Mouse (Mus musculus) heart, postnatal 0 days (tissue): ENCODE data around the gene 2210017I01Rik. TPM values are rescaled to one million over a fixed set of nuclear protein-coding genes. Genes with fewer than 3 reads are reported as not detected.

Experiments
- ATAC-seq: fragments of 200-750 bp; cut with Nextera tagmentation; 2 replicates; pipeline ENCODE4 v1.8.0; 2017; ENCODE audit warnings: low read depth, moderate number of reproducible peaks, moderate library complexity; ENCODE audit not compliant: insufficient read depth
- DNase-seq: peaks from one replicate; pipeline ENCODE4 v3.0.0-alpha.2; 2016; ENCODE audit warnings: low spot score
- H3K27ac ChIP-seq: fragments of 300-500 bp; sonication (generic); 2 replicates; pipeline ENCODE4 v1.5.1; 2014; ENCODE audit warnings: low read depth, mild to moderate bottlenecking
- H3K27me3 ChIP-seq: fragments of 300-500 bp; sonication (generic); 2 replicates; pipeline ENCODE4 v1.6.1; 2014; ENCODE audit warnings: low read length, mixed read lengths; ENCODE audit not compliant: control insufficient read depth, insufficient read depth
- H3K36me3 ChIP-seq: fragments of 300-500 bp; sonication (generic); replicated peaks from 2 replicates; pipeline ENCODE4 v1.6.1; 2014; ENCODE audit warnings: low read length, mixed read lengths; ENCODE audit not compliant: control insufficient read depth, insufficient read depth
- H3K4me1 ChIP-seq: fragments of 300-500 bp; sonication (generic); 2 replicates; pipeline ENCODE4 v1.6.1; 2014; ENCODE audit warnings: antibody characterized with exemption; ENCODE audit not compliant: control insufficient read depth, insufficient read depth
- H3K4me2 ChIP-seq: fragments of 300-500 bp; sonication (generic); 2 replicates; pipeline ENCODE4 v1.6.1; 2014; ENCODE audit warnings: low read depth, mild to moderate bottlenecking, low read length, moderate library complexity
- H3K4me3 ChIP-seq: fragments of 300-500 bp; sonication (generic); 2 replicates; pipeline ENCODE4 v1.5.1; 2014; ENCODE audit warnings: low read depth, low read length
- H3K9ac ChIP-seq: fragments of 300-500 bp; sonication (generic); replicated peaks from 2 replicates; pipeline ENCODE4 v1.6.1; 2014; ENCODE audit warnings: low read depth, low read length, mixed read lengths
- H3K9me3 ChIP-seq: fragments of 300-500 bp; sonication (generic); replicated peaks from 2 replicates; pipeline ENCODE4 v1.6.1; 2016; ENCODE audit warnings: low read length; ENCODE audit not compliant: control insufficient read depth
- CTCF ChIP-seq: IDR thresholded peaks from 2 replicates; pipeline ENCODE4 v1.5.1; 2016; ENCODE audit warnings: antibody characterized with exemption, control low read depth, low read depth
- EP300 ChIP-seq: IDR thresholded peaks from 2 replicates; pipeline ENCODE4 v1.6.1; 2016; ENCODE audit warnings: antibody characterized with exemption, low read depth
- WGBS: fragments of 180-500 bp; shearing (Covaris S2); extraction: QIAGEN DNeasy Blood & Tissue Kit; methylation state at CpG from one replicate; pipeline ENCODE4 v1.1.7; 2014; 5-methylcytosine and 5-hydroxymethylcytosine counted together
- polyA plus RNA-seq: library from polyadenylated mRNA; unstranded; fragments of >200 nt; fragmentation: Nextera tagmentation; extraction: Ambion mirVana; gene quantifications from 2 replicates; pipeline ENCODE4 v1.2.1, GENCODE M21; 2015
- total RNA-seq: library from RNA; depleted of rRNA; stranded (reverse); fragments of >200 nt; gene quantifications from 2 replicates; pipeline ENCODE4 v1.2.3, GENCODE M21; 2014; ENCODE audit warnings: low replicate concordance

2210017I01Rik gene
- total and polyA plus RNA-seq, 2 experiments from 2014 or later = not detected

DNA sequence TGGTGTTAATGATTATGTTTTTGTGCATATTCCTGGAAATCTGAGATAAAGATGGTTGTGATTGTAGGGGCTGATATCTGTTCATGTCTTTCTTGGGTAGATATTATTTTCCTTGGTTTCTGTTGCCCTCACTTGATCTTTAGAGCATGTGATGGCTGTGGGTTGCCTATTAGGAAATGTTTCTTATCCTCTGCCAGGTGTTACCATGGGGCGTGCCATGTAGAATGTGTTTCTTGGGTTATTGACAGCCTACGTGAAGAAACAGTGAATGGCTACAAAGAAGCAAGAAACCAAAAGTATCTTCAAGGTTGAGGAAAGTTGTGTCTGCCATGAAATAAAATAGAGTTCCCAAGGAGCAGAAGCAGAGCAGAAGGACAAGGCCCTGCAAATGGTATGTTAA lies 8.9 kb downstream of the 2210017I01Rik start:
- H3K4me1 ChIP-seq = no peaks in the 10 kb centered on the region
- H3K27ac ChIP-seq = no peak overlapping the region
- no peaks in the 10 kb centered on the region for H3K27me3 ChIP-seq
- no peak overlapping the region for H3K4me3 ChIP-seq
- no peak overlapping the region for H3K4me2 ChIP-seq
- no peak for TF ChIP-seq CTCF
- TF ChIP-seq EP300 = no peak
- no peak for ATAC-seq
- 89% methylated on average over 2 of the region's 2 CpGs for WGBS
- H3K36me3 ChIP-seq = no peaks in the 10 kb centered on the region
- no peak for DNase-seq
- H3K9me3 ChIP-seq = no peaks in the 10 kb centered on the region
- H3K9ac ChIP-seq = no peak overlapping the region

DNA sequence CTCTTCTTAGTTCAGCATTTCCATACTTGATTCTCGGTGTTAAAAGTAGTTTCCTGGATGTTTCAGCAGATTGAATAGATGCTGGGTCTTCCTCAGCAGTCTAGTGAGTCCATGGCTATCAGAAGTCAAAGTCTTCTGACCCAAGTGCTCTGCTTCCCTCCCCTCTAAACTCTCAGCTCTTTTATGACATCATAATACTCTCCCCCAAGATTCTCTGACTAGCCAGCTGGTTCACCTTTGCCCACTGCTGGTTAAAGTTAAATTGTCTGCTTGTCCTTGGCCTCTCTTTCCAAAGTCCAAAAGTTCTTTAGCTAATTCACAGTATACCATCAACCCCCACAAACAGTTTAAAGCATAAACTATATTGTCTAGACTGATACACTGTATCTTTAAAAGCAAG lies 18.4 kb downstream of the 2210017I01Rik start, which contains the start of gene Smcp:
Gene Smcp (minus strand): TSS at position 140 of the 400 bp plus-strand sequence.
- TF ChIP-seq EP300 = no peak
- no peak for TF ChIP-seq CTCF
- ATAC-seq = no peak
- 53% methylated on average over 1 of the region's 1 CpGs for WGBS

DNA sequence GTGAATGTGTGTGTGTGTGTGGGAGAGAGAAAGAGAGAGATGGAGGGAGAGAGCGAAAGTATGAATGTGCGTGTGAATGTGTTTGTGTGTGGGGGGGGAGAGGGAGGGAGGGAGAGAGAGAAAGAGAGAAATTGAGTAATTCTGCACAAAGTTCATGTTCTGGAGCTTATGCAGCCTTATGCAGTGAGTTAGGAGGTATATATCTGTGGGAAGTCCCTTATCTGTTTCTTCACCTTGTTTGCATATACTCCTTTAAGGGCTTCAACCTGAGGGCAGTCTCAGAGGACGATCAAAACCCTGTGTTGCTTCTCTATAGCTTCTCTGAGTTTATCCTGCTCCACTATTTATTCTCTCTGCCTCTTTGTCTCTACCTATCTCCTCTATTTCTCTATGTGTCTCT lies 20.1 kb downstream of the 2210017I01Rik start:
- ATAC-seq (no peak), DNase-seq (no peak)
- WGBS = 72% methylated on average over 3 of the region's 3 CpGs
- no peaks in the 10 kb centered on the region for H3K9me3 ChIP-seq
- no peak overlapping the region for H3K4me3 ChIP-seq
- no peak overlapping the region for H3K9ac ChIP-seq
- TF ChIP-seq EP300 (no peak), CTCF (no peak)
- no peak overlapping the region for H3K4me2 ChIP-seq
- H3K27me3 ChIP-seq = no peaks in the 10 kb centered on the region
- no peak overlapping the region for H3K27ac ChIP-seq
- H3K4me1 ChIP-seq = no peaks in the 10 kb centered on the region
- no peaks in the 10 kb centered on the region for H3K36me3 ChIP-seq

More for the DNA sequence above, 18.4 kb downstream of the 2210017I01Rik start, which contains the start of gene Smcp:
- Histone ChIP-seq H3K27me3 (no peaks in the 10 kb centered on the region), H3K36me3 (no peaks in the 10 kb centered on the region), H3K4me3 (no peak within 1 kb of the TSS), H3K4me2 (no peak within 1 kb of the TSS), H3K27ac (no peak within 1 kb of the TSS), H3K4me1 (no peaks in the 10 kb centered on the region), H3K9me3 (no peaks in the 10 kb centered on the region), H3K9ac (no peak within 1 kb of the TSS)
- DNase-seq = no peak

DNA sequence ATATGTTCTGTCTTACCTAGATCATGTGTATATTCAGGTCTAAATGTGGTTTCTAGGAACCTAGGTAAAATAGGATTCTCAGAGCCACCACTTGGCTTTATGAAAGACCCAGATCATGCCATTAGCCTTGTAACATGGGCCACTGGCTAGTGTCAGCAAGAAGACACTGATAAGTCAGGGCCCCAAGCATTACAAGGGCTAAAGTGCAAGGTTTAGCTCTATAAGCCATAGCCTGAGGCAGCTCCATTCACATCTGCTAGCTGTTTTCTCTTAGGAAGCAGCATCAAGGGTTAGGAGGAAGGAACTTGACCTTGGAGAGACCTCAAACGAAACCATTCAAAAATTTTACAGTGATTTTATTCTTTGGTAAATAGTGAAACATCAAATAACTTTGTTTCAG lies 22.2 kb downstream of the 2210017I01Rik start:
- no peak for ATAC-seq
- no peaks in the 10 kb centered on the region for H3K9me3 ChIP-seq
- H3K4me2 ChIP-seq = no peak overlapping the region
- DNase-seq = no peak
- no peak overlapping the region for H3K27ac ChIP-seq
- no peaks in the 10 kb centered on the region for H3K4me1 ChIP-seq
- no peak overlapping the region for H3K9ac ChIP-seq
- no peak overlapping the region for H3K4me3 ChIP-seq
- no peak for TF ChIP-seq CTCF
- no peak for TF ChIP-seq EP300
- no peaks in the 10 kb centered on the region for H3K27me3 ChIP-seq
- no peaks in the 10 kb centered on the region for H3K36me3 ChIP-seq
- WGBS = 30% methylated on average over 1 of the region's 1 CpGs

DNA sequence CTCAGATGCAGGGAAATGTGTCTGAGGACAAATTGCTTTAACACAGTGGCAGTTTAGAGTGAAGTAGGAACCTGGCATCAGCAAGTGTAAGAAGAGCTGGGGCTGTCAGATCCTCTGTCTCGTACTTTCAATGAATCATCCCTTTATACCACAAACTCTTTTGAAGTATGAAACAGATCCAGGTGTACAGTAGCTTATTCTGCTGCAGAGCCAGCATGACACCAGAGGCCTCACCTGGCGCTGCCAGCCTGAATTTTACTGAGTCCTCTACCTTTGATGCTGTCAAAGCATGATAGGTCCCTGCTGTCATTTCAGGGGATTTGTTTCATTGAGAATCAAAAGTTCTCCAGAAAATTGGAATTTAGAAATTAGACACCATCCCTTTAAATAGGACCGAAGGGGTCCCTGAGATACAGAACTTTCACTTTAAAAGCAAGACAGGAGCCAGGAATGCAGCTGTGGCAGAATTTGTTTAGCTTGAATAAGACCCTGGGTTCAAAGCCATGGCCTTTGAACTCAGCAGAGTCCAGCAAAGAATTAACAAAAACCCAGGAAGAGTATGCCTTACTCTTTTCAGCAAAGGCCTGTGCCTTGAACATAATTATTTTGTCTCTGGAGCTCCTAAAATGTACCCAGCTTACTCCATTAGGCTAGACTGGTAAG lies 24.0 kb downstream of the 2210017I01Rik start:
- Histone ChIP-seq H3K27me3 (no peaks in the 10 kb centered on the region), H3K9ac (no peak overlapping the region), H3K27ac (no peak overlapping the region), H3K36me3 (no peaks in the 10 kb centered on the region), H3K4me2 (no peak overlapping the region), H3K9me3 (no peaks in the 10 kb centered on the region), H3K4me1 (no peaks in the 10 kb centered on the region), H3K4me3 (no peak overlapping the region)
- 65% methylated on average over 3 of the region's 3 CpGs for WGBS
- ATAC-seq (no peak), DNase-seq (no peak)
- TF ChIP-seq CTCF (no peak), EP300 (no peak)

DNA sequence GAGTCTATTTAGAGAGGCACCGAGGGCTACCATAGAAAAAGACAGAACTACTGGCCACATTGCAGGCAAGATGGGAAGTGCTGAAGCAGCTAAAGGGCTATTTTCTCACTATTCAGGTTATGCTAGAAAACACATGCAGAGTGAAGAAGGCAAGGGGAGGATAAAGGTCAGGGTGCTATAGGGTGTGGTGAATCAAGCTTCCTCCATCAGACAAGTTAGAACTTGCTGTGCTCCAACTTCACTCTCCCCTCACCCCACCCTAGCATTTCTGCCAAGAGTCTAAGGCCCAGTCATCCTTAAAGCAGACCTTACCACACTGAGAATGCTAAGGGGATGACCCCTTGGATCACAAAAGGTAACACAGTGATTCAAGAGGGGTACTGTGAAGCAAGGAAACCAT lies 27.8 kb downstream of the 2210017I01Rik start:
- ATAC-seq = no peak

More for the DNA sequence above, 27.8 kb downstream of the 2210017I01Rik start:
- no peaks in the 10 kb centered on the region for H3K4me1 ChIP-seq
- no peak overlapping the region for H3K4me3 ChIP-seq
- no peaks in the 10 kb centered on the region for H3K36me3 ChIP-seq
- H3K4me2 ChIP-seq = no peak overlapping the region
- TF ChIP-seq EP300 (no peak), CTCF (no peak)
- WGBS = 77% methylated on average over 1 of the region's 1 CpGs
- no peak overlapping the region for H3K27ac ChIP-seq
- H3K9ac ChIP-seq = no peak overlapping the region
- H3K27me3 ChIP-seq = no peaks in the 10 kb centered on the region
- no peak for DNase-seq
- H3K9me3 ChIP-seq = no peaks in the 10 kb centered on the region
